Mouse (Mus musculus) kidney, postnatal 25 days (tissue): Measurements from ENCODE around the gene Dip2a.
A peak's percentile ranks its signal among the peaks of the same experiment; 100 is the strongest.

Experiments used
- DNase-seq, 2 experiments: peaks; one replicate each; pipeline ENCODE4 v3.0.0; 2021; ENCODE audit warnings: mixed read lengths in 2 of 2

Dip2a gene

DNA sequence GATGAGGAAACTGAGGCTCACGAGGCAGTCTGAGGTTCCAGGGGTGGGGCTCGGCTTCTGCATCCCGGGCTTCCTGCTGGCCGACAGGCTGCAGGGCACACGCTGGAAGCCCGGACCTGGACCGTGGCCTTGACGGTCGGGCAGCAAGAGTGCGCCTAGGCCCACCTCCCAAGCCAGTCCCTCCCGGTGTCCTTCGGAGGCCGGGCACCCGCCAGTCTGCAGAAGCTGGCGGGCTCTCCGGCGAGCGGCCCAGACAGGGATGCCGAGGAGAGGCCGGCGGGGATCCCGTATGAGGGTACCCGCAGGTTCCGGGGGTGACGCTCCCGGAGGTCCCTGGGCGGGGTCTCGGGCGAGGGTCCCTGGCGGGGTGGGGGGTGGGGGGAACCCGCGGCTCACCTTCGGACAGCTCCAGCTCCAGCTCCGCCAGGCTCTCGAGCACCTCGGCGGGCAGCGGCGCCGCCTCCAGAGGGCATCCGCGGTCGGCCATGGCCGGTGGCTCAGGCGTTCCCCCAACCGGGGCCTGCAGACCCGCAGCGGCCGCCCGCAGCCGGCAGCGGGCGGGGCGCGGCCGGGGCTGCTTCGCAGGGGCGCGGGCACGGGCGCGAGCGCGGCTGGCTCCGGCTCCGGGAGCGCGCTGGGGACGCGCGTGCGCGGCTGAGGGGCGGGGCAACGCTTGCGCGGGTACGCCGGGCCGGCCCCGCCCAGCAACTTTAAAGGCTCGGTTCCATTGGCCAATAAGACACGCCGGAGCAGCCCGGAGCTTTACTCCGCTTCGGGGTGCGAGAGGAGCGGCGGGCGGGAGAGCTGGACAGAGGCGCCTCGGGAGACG lies at the start of gene Dip2a:
Gene Dip2a, minus strand, starts transcription at position 581 of the 829 bp plus-strand sequence.
- peak; percentile 98 for DNase-seq

DNA sequence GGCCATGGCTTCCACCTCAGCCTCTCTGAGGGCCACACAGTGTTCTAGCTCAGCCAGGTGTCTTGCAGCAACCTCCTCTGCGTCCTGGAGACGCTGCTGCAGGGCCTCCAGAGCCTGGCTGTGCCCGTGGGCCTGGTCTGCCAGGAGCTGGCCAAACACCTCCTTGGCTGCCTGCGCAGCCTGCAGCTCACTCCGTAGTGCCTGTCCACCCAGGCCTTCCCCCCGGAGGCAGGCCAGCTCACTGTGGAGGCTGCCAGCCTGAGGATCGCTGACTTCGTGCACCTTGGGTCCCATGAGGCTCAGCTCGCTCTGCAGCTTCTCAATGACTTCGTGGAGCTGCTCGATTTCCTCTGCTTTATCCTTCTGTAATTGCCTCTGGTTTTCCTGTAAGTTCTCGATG lies 47.5 kb upstream of the Dip2a start:
- no peak for DNase-seq

DNA sequence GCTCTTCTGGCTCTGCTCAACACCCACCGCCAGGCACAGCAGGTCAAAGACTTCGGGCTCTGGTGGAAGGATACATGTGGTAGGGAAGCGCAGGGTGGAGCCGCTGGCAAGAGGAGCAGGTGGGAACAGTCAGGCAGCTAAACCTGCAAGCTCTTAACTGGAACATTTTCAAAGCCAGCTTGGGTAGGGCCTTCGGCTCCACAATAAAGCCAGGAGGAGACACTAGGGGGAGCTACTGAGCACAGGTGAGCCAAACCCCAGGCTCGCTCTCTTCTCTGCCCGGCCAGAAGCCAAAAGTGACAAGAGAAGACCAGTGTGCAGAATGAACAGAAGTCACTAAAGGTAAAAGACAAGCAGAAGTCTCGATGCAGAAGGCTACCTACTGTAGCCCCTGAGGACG lies 46.7 kb upstream of the Dip2a start:
- DNase-seq, result peak in 1 of 2 experiments; percentile 62

DNA sequence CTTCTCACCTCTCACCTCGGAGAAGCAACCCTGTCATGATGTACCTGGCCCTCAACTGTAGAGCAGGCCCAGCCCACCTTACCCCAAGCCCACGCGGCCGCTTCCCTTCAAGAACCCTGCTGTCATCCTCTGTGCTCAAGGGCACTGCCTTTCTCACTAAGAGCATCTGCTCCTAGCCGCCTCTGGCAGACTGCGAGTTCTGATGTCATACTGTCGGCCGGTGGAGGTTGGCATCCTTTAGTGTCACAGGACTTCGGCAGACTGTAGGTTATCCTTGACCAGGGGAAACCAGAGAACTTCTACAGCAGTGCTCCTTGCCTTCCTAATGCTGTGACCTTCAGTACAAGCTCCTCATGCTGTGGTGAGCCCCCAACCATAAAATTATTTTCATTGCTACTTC lies 46.1 kb upstream of the Dip2a start:
- no peak for DNase-seq

DNA sequence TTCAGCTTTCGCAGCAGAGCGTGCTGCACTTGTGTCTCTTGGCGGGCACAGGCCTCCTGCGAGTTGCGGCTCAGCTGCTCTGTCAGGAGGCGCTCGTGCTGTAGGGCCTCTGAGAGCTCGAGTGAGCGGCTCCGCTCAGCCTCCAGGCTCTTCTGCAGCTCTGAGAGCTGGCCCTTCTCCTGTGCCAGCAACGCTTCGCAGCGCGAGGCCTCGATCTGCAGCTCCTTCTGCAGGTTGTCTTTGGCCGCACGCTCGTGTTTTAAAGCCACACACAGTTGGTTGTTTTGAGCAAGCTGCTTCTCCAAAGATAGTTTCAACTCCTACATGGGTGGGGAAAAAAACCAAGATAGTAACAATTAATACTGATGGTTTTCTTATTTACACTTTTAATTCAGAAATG lies 29.9 kb upstream of the Dip2a start:
- DNase-seq, result no peak

DNA sequence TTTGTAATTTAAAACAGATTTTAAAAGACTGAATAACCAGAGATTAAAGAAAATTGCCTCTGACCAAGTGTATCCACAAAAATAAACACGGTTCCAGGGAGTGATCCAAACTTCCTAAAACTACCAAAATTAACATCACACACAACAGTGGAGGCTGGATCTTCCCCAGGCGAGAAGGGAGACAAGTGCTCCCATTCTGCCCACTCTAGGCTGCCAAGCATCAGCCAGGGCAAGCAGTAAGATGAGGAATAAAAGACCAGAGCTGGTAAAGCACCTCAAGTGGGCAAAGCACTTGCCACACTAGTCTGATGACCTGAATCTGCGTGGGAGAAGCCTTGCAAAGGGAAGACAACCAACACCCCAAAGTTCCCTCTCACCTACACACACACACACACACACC lies 26.6 kb upstream of the Dip2a start:
- DNase-seq, result no peak

DNA sequence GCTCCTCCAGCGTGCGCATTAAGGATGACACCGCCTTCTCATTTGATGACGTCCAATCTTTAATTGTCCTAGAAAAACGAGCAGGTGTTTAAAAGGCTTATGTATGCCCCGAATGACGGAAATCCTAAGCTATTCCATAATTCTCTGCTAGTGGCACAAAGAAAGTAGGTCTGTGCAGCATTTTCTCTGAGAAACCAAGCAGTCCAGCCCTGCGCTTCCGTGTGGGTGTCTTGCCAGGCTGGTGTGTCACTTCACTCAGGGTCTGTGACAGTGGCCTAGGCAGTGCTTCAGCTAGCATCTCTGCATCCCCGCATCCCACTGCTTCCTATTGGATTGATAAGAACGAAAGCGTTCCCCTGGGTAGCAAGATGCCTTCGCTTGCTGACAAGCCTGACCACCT lies 23.7 kb upstream of the Dip2a start:
- no peak for DNase-seq

DNA sequence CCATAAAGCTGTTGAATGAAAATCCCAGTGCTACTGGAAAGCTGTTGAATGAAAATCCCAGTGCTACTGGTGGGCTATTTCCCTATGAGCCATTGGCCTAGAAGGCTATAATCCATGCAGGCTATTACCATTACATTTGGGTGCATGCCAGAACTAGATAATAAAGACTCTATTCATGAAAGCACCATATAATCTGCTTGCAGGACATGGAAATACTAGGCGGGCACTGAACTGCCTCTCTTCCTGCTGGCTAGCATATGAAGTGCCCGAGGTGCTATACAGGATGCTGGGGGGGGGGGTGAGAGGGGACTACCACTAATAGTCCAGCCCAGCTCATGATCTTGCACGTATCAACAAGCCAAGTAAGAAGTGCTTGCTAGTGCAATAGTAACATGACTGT lies 18.1 kb upstream of the Dip2a start:
- DNase-seq, result no peak

DNA sequence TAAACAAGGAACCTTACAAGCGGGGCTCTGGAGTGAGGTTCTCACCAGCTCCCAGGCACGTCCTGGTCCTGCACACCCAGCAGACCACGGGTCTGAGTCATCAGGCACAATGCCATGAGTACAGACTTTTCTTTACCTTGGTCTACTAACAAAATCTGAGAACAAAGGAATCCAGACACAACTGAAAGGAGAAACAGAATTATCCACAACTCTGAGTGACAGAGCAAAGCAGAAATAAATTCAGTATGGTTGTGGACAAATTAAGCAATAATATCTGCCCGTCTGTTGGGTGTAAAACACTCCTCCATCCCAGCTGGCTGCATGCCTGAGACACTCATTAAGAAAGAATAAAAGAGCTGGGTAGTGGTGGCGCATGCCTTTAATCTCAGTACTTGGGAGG lies 13.4 kb upstream of the Dip2a start:
- no peak for DNase-seq

DNA sequence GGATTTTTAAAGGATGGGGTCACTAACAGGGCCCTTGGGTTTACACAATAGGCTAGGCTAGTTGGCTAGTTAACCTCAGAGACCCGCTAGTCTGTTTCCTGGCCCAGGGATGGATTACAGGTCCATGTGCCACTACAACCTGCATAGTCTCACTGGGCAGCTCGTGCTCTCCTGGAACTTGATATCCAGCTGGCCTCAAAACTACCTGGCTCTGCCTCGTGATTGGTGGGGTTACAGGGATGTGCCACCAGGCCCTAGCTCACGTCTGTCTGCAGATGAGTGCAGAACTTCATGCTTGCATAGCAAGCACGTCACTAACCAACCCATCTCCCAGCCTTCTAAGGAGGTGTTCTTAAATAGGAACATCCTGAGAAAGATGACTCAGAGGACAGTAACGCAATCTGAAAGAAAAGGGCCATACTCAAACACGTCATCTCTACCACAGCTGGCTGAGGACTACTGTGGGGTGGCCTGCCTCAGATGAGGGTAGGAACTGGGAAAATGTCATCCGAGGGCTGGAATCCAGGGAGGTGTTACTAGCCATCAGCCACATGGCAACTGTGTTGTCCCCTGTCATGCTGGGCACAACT lies 12.3 kb upstream of the Dip2a start:
- no peak for DNase-seq

DNA sequence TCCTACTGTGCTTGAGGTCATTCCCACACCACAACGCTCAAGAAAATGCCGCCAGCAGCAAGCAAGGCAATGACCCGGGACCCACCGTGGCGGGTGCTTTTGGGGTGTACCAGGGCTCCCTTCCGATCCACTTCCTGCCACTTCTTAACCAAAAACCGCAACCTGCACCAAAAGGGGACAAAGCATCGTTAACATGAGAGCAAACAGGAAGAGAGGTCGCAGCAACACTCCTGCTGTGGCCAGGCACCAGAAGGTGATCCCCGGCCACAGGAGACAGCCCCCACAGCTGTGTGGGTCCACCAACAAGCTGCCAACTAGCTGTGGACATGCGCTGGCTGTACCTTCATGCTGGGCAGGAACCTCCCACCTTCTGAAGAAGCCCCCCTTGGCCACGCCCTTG lies 9.9 kb upstream of the Dip2a start:
- no peak for DNase-seq

DNA sequence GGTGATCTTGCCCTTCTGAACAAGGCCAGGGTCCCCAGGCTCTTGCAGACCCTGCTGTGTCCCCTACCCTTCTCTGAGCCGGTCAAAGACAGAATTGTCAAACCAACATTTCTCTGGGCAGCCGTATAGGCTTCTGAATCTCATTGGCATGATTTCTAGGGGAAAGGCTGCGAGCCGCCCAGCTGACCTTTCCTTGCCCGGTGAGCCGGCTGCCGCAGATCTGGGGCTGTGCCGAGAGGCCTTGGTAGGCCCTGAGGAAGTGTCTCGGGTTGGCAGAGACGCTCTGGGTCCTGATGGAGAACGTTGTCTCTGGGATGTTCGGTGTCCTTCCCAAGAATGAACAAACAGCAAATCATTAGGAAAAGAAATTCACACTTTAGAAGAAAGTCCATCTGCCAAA lies 8.9 kb upstream of the Dip2a start:
- no peak for DNase-seq

DNA sequence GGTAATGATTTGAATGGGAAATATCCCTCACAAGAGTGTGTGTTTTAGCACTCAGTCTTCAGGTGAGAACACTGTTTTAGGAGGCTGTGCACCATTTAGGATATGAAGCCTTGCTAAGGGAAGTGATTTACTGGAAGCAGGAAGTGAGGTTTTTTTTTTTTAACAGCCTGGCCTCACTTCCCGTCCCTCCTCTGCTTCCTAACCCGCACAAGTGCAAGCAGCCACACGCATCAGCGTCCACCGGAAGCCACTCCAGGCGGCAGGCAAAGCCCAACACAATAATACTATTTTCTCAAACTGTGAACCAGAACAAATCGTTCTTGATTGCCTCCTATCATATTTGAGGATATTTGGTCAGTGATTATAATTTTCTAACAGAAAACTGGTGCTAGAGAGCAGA lies 6.9 kb upstream of the Dip2a start:
- DNase-seq, result no peak

DNA sequence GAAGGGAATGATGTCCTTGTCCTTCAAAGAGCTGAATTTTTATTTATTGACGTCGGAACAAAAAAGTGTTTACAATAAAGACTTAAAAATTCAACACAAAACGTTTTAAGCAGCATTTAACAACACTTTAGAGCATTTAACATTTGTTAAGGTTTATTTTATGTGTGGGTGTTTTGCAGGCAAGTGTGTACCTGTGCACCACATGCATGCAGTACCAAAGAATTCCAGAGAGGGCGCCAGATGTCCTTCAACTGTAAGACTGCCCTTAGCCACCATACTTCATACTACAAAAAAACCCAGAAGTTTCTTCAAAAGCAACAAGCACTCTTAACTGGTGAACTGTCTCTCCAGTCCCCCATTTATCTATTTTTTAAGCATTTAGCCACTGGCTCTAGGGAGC lies 1.5 kb upstream of the Dip2a start:
- DNase-seq, result peak; percentile 68 to 81

DNA sequence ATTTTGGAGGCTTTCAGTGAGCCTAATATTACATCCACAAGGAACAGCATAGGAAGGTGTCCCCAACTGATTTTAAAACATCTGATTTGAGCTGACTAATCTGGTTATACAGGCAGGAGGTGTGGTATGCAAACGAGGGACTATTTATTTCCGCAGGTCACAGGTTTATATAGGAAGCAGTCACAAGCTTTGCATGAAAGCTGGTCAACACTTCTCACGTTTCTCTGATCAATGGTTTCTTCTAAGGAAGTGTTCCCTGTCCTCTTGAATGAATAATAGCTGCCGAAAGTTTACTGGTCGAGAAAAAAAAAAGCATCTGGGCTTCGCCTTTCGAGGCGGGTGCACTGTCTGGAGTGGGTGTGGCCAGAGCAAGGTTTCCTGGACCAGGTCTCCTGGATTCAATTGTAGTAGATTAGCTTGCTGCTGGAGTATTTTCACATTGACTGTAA lies 976 bp upstream of the Dip2a start:
- DNase-seq, result peak; percentile 41 to 65

DNA sequence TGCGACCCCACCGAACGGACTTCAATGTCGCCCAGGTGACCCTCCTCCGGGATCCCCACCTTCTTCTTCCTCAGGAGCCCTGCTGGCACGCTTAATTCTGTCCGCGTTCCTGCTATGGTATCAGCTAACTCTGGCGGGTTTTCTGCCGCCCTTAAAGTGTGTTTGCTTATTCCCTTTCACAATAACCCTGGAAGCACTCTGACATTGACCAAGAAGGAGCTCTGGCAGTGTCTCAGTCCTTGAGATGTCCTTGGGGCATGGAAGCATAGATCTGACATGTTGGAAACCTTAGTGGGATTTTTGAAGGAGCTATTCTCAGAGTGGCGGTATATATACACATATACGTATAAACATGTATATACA lies 430 bp upstream of the Dip2a start:
- no peak for DNase-seq

DNA sequence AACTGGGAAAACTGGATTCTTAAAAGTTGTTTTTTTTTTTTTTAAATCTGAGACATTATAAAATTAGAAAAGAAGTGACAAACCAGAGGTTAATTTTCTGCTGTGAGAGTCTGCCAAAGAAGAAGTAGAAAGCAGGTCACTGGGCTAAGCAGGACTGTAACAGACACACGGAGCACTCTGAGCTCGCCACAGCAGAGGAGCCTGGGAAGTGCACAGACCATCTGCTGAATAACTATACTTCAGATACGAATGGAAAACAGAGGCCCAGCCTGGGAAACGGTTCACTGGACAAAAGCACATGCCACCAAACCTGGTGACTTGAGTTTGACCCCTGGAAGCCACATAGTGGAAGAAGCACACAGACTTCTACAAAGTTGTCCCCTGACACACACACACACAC lies 10.7 kb downstream of the Dip2a start:
- DNase-seq, result peak in 1 of 2 experiments; percentile 42

DNA sequence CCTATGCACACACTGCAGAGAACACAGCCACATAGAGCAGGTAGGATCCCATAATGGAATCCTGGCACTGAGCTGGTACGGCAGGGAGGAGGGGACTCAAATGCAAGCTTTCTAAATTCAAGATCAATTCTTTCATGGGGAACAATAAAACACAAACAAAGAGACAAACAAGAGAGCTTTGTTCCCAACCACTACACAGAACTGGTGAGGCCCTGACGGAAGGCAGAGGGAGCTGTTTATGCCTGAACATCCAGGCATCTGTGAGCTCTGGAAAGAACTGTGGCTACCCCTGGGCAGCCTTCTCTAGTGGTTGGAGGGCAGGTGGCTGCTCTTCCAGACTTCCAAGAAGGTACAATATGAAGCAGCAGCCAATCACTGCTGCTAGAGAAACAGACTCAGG lies 13.1 kb downstream of the Dip2a start:
- no peak for DNase-seq

DNA sequence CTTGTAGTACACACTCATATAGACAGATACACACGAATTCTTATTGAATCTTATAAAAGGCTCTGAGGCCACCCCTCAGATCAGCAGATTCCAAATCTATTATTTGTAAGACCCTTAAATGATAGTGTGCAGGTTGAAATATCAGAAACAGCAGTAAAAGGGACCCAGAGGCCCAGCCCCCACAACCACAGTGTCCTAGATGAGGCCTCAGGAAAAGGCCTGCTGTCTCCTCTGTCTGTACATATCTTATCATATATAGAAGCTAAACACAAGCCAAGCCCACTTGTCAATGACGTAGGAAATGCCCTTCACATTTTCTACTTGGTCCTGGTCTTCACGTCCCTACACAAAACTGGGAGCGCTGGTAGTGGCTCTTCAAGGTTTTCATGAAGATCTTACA lies 16.0 kb downstream of the Dip2a start:
- no peak for DNase-seq

DNA sequence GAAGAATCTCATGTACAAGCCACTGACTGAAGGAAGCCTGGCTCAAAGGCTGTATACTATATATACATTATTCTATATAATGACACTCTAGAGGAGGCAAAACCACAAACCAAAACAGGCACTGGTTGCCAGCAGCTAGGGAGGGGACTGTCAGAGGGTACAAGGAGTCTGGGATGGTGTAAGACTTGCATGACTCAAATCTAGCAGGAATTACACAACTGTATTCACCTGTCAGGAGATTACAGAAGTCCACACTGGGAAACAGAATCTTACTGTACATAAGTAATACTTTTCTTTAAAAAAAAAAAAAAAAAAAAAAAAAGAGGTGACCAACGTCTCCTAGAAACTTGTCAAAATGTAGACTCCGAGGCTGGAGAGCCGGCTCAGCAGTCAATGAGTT lies 16.5 kb downstream of the Dip2a start:
- no peak for DNase-seq

DNA sequence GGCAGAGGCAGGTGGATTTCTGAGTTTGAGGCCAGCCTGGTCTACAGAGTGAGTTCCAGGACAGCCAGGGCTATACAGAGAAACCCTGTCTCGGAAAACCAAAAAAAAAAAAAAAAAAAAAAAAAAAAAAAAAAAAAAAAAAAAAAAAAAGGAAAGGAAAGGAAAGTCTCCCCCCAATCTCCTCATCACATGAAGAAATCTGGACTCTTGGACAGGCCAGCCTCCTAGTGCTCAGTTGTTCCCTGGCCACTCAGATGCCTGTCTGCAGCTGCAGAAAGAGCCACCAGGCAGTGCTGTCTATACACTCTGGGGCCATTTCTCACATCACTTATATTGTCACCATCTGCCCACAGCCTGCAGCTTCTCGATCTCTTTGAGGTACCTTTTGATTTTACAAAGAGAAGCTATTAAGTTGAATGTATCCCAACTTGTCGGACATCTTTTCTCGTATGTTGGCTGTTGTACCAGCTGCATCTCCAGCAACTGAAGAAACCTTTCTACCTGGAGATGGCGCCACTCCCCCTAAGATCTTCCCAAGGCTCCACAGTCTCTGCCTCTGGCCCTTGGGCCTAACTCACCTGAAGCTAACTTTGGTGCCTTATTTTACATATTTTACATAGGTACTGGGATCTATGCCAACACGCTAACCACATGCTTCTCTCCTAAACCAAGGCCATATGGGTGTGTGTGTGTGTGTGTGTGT lies 18.6 kb downstream of the Dip2a start:
- DNase-seq, result peak; percentile 59 to 72

DNA sequence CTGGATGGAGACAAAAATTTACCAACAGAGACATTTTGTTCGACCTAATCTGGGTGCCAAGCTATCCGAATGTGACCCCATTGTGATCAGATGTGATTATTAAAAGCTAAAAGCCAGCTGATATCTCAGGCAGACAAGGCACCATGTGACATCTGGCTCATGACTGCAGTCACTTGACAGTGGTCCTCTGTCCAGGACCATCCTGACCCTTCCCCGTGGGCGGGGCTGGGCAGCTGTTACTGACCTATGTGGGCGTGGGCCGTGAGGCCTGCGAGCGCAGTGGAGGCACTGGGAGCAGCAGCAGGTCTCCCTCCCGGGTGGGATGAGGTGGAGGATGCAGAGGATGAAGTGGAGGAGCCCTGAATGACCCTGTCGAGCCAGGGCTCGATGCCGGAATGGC lies 27.5 kb downstream of the Dip2a start:
- no peak for DNase-seq

DNA sequence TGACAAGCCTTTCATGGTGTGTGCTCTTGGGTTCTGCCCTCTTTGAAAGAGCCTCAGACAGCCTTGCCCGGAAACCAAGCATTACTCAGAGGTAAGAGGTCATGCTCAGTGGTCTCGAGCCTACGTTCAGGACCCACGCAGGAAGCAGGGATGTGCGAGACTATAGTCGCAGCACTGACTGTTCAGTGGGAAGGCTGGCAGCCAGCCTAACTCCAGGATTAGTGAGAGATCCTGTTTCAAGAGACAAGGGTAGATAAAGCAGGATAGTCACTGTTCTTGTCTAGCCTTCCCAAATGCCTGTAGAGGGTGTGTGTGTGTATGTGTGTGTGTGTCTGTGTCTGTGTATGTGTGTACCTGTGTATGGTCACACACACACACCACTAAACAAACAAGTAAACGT lies 28.9 kb downstream of the Dip2a start:
- no peak for DNase-seq

DNA sequence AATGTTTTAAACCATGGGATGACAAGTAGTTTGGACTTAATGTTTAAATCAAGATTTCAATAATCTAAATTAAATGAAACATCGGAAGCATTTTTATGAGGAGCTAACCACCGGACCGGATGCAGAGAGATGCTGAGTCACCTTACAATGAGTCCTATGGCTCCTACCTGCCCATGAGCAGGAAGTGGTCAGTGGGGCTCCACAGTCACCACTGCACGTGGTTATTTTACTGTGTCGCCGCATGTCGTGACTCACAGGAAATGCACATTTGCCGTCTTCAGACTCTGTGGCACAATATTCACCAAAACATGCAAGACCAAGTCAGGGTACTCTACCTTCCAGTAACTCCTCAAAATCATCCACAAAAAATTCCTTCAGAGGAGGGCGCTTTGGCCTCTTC lies 38.4 kb downstream of the Dip2a start:
- no peak for DNase-seq
